Mouse (Mus musculus): ENCODE measurements around the gene Ghdc. TPM values are rescaled to one million over a fixed set of nuclear protein-coding genes. Genes with fewer than 3 reads are reported as not detected.
A peak's percentile ranks its signal among the peaks of the same experiment; 100 is the strongest.

The Ghdc gene
- total and polyA plus RNA-seq, 2 experiments from 2014 or later = 7.0 to 13.0 TPM

DNA sequence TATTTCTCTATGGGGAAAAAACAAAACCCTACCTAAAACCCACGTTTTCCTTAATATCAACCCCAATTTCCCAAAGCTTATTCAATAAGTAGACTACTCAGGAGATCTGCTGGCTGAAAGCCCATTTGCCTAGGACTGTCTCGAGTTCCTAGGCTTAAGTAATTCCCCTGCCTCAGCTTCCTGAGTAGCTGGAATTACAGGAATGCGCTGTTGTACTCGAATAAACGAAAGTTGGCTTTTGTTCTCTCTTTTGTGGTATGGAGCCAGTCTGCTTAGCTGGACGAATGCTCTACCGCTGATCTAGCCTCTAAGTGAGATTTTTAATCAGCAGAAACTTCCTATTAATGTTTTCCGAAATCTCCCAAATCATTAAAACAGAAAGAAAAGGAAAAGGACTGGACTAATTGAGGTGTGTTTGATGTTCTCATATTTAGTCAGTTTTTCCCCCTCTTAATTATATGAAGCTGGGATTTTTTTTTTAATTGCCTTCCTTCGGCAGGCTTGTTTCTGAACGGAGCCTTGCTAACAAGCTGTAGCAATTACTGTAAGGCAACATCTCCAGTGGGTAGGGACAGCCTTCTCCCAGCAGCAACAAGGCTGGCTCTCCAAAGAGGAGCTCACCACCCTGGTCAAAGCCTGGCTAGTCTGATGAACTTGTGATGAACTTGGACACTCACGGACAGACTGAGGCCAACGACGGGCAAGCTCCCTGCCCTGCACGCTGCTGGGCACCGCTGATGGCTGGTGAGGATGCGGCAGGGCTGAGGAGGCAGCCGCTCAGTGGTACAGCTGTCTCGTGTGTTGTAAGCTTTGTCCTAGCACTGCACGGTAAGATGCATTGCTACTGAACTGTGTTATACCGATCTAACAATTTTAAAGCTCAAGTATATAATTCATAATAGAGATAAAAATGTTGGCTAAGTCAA lies 35.9 kb upstream of the Ghdc start:
- Histone ChIP-seq H3K36me3 (replicated peaks; ENCODE audit: control insufficient read depth, insufficient read depth, low read length) (peaks cover 42% of the 10 kb centered on the region), H3K4me2 (ENCODE audit: low read depth, low read length) (no peak overlapping the region), H3K9ac (replicated peaks; ENCODE audit: low read depth, low read length) (0 out of 2 replicates have a peak overlapping the region, but pooled peaks have one; percentile 19), H3K9me3 (replicated peaks; ENCODE audit: control insufficient read depth, low read length) (no peaks in the 10 kb centered on the region), H3K4me1 (ENCODE audit: control insufficient read depth, insufficient read depth) (peaks cover 10% of the 10 kb centered on the region; the same call in 1 of the 2 replicates), H3K27ac (ENCODE audit: low read depth) (0 out of 2 replicates have a peak overlapping the region, but pooled peaks have one; percentile 52), H3K4me3 (ENCODE audit: low read depth, low read length) (no peak overlapping the region), H3K27me3 (ENCODE audit: control insufficient read depth, insufficient read depth, low read length) (no peaks in the 10 kb centered on the region)
- DNase-seq (ENCODE audit: low spot score) = no peak
- WGBS = 63% methylated on average over 20 of the region's 20 CpGs
- TF ChIP-seq CTCF (IDR thresholded peaks at IDR 0.05; ENCODE audit: low read depth) = no peak
- no peak for ATAC-seq (ENCODE audit: insufficient read depth, low read depth)

DNA sequence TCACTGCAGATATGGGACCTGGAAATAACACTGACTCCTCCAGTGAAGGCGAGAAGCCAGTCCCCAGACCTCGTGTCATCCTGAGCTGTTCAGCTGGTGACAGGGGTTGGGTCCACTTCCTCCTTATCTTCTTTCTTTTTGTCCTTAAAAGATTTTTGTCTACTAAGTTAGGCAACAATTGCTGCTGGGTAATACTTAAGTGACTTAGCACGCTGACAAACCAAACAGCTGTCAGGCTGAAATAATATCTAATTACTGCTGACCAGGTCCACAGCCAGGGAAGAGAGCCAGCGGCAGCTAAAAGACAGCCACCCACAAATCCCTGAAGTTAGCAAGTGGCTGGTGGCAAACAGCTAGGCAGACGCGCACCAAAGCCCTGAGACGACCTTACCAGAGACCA lies 34.8 kb upstream of the Ghdc start:
- ATAC-seq (ENCODE audit: insufficient read depth, low read depth) (no peak; the same call in 1 of the 2 replicates), DNase-seq (ENCODE audit: low spot score) (peak; percentile 30)
- Histone ChIP-seq H3K4me2 (ENCODE audit: low read depth, low read length) (no peak overlapping the region), H3K27me3 (ENCODE audit: control insufficient read depth, insufficient read depth, low read length) (no peaks in the 10 kb centered on the region), H3K27ac (ENCODE audit: low read depth) (peak overlapping the region; percentile 52), H3K36me3 (replicated peaks; ENCODE audit: control insufficient read depth, insufficient read depth, low read length) (peaks cover 53% of the 10 kb centered on the region), H3K9me3 (replicated peaks; ENCODE audit: control insufficient read depth, low read length) (no peaks in the 10 kb centered on the region), H3K9ac (replicated peaks; ENCODE audit: low read depth, low read length) (no peak overlapping the region; the same call in 1 of the 2 replicates), H3K4me3 (ENCODE audit: low read depth, low read length) (no peak overlapping the region), H3K4me1 (ENCODE audit: control insufficient read depth, insufficient read depth) (peaks cover 10% of the 10 kb centered on the region; the same call in 1 of the 2 replicates)
- 31% methylated on average over 7 of the region's 7 CpGs for WGBS
- TF ChIP-seq EP300 (IDR thresholded peaks at IDR 0.05; ENCODE audit: low read depth) (no peak), CTCF (IDR thresholded peaks at IDR 0.05; ENCODE audit: low read depth) (no peak)

DNA sequence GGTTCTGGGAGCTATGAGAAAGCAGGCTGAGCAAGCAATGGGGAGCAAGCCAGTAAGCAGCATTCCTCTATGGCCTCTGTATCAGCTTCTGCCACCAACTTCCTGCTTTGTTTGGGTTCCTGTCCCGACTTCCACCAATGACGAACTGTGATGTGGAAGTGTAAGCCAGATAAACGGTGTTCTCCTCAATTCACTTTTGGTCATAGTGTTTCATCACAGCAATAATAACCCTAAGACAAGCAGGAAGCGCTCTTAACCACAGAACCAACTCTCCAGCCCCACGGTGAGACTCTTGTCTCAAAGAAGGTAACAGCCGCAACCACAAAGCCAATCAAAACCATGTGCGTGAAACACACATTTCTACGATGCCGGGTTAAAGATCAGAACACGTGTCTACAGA lies 33.7 kb upstream of the Ghdc start:
- H3K9me3 ChIP-seq (replicated peaks; ENCODE audit: control insufficient read depth, low read length) = no peaks in the 10 kb centered on the region
- ATAC-seq (ENCODE audit: insufficient read depth, low read depth) = no peak
- no peak for DNase-seq (ENCODE audit: low spot score)
- TF ChIP-seq CTCF (IDR thresholded peaks at IDR 0.05; ENCODE audit: low read depth) (no peak), EP300 (IDR thresholded peaks at IDR 0.05; ENCODE audit: low read depth) (no peak)
- H3K27ac ChIP-seq (ENCODE audit: low read depth) = no peak overlapping the region
- H3K27me3 ChIP-seq (ENCODE audit: control insufficient read depth, insufficient read depth, low read length) = no peaks in the 10 kb centered on the region
- H3K4me3 ChIP-seq (ENCODE audit: low read depth, low read length) = no peak overlapping the region
- WGBS = 91% methylated on average over 10 of the region's 10 CpGs
- peaks cover 61% of the 10 kb centered on the region for H3K36me3 ChIP-seq (replicated peaks; ENCODE audit: control insufficient read depth, insufficient read depth, low read length)
- H3K4me1 ChIP-seq (ENCODE audit: control insufficient read depth, insufficient read depth) = peaks cover 10% of the 10 kb centered on the region; the same call in 1 of the 2 replicates
- H3K4me2 ChIP-seq (ENCODE audit: low read depth, low read length) = no peak overlapping the region
- H3K9ac ChIP-seq (replicated peaks; ENCODE audit: low read depth, low read length) = no peak overlapping the region

DNA sequence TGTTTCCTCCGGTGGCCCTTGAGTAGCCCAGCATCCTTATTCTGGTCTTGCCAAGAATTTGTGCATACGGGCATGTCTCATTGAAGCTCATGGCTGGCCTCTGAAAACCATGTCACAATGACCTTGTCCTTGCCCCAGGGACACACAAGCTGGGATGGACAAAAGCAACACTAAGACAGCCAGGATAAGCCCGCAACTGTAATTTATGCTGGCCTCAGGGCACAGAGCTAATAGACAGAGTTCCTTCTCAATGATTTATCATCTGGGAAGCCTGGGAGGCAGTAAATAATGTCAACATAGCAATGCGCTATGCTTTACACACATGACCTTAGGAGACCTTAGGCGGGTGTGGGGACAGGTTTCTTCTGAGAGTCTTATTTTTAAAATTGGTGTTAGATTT lies 28.7 kb upstream of the Ghdc start:
- 74% methylated on average over 5 of the region's 5 CpGs for WGBS
- H3K27ac ChIP-seq (ENCODE audit: low read depth) = no peak overlapping the region
- H3K4me2 ChIP-seq (ENCODE audit: low read depth, low read length) = no peak overlapping the region
- no peaks in the 10 kb centered on the region for H3K9me3 ChIP-seq (replicated peaks; ENCODE audit: control insufficient read depth, low read length)
- DNase-seq (ENCODE audit: low spot score) (no peak), ATAC-seq (ENCODE audit: insufficient read depth, low read depth) (no peak)
- no peak overlapping the region for H3K4me3 ChIP-seq (ENCODE audit: low read depth, low read length)
- no peaks in the 10 kb centered on the region for H3K27me3 ChIP-seq (ENCODE audit: control insufficient read depth, insufficient read depth, low read length)
- TF ChIP-seq CTCF (IDR thresholded peaks at IDR 0.05; ENCODE audit: low read depth) (no peak), EP300 (IDR thresholded peaks at IDR 0.05; ENCODE audit: low read depth) (no peak)
- H3K4me1 ChIP-seq (ENCODE audit: control insufficient read depth, insufficient read depth) = no peaks in the 10 kb centered on the region
- no peak overlapping the region for H3K9ac ChIP-seq (replicated peaks; ENCODE audit: low read depth, low read length)
- peaks cover 73% of the 10 kb centered on the region for H3K36me3 ChIP-seq (replicated peaks; ENCODE audit: control insufficient read depth, insufficient read depth, low read length)

DNA sequence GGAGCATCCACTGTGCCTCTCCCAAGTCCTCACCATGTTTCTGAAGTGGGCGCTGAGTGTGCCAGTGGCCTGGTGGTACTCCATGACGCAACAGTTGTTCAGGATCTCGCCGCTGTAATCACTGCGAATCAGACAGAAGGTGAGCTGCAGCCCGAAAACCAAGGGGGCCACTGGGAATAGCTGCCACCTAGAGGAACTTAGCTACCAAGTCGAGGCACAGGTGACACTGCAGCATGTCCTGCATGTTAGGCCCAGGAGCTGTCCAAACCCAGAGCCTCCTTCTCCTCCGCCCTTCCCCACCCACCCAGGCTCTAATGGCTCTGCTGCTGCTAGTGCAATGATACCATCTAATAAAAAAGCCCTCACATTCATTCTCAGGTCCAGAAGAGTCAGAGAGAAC lies 25.8 kb upstream of the Ghdc start:
- Histone ChIP-seq H3K4me3 (ENCODE audit: low read depth, low read length) (no peak overlapping the region), H3K36me3 (replicated peaks; ENCODE audit: control insufficient read depth, insufficient read depth, low read length) (peaks cover 52% of the 10 kb centered on the region), H3K27me3 (ENCODE audit: control insufficient read depth, insufficient read depth, low read length) (no peaks in the 10 kb centered on the region), H3K9ac (replicated peaks; ENCODE audit: low read depth, low read length) (no peak overlapping the region), H3K4me1 (ENCODE audit: control insufficient read depth, insufficient read depth) (no peaks in the 10 kb centered on the region), H3K9me3 (replicated peaks; ENCODE audit: control insufficient read depth, low read length) (no peaks in the 10 kb centered on the region), H3K27ac (ENCODE audit: low read depth) (no peak overlapping the region), H3K4me2 (ENCODE audit: low read depth, low read length) (no peak overlapping the region)
- WGBS = 75% methylated on average over 8 of the region's 8 CpGs
- no peak for TF ChIP-seq CTCF (IDR thresholded peaks at IDR 0.05; ENCODE audit: low read depth)
- no peak for TF ChIP-seq EP300 (IDR thresholded peaks at IDR 0.05; ENCODE audit: low read depth)
- DNase-seq (ENCODE audit: low spot score) = no peak
- ATAC-seq (ENCODE audit: insufficient read depth, low read depth) = no peak

Data from heart, postnatal 0 days (tissue).